Mouse (Mus musculus) embryonic facial prominence, embryonic 11.5 days (tissue): ENCODE measurements around the gene Sipa1l1. TPM values are rescaled to one million over a fixed set of nuclear protein-coding genes. Genes with fewer than 3 reads are reported as not detected.
A peak's percentile ranks its signal among the peaks of the same experiment; 100 is the strongest.

ENCODE experiments used
- ATAC-seq: fragments of 200-750 bp; cut with Nextera tagmentation; replicated peaks from 2 replicates; pipeline ENCODE4 v1.8.0; 2017; ENCODE audit warnings: low read depth; ENCODE audit not compliant: insufficient number of reproducible peaks, low FRiP score, low TSS enrichment
- DNase-seq: peaks from one replicate; pipeline ENCODE4 v3.0.0-alpha.2; 2015; ENCODE audit warnings: low spot score
- H3K27ac ChIP-seq: fragments of 300-500 bp; sonication (generic); replicated peaks from 2 replicates; pipeline ENCODE4 v1.5.1; 2014; ENCODE audit warnings: mild to moderate bottlenecking, low read depth, low read length, control low read depth
- H3K27me3 ChIP-seq: fragments of 300-500 bp; sonication (generic); 2 replicates; pipeline ENCODE4 v1.6.1; 2014; ENCODE audit warnings: mild to moderate bottlenecking, low read length, moderate library complexity, mixed read lengths; ENCODE audit not compliant: control insufficient read depth, insufficient read depth
- H3K36me3 ChIP-seq: fragments of 300-500 bp; sonication (generic); replicated peaks from 2 replicates; pipeline ENCODE4 v1.6.1; 2014; ENCODE audit warnings: low read depth, mild to moderate bottlenecking, low read length, moderate library complexity, mixed read lengths; ENCODE audit not compliant: control insufficient read depth, insufficient read depth
- H3K4me1 ChIP-seq: fragments of 300-500 bp; sonication (generic); 2 replicates; pipeline ENCODE4 v1.6.1; 2014; ENCODE audit warnings: low read length, mixed read lengths; ENCODE audit not compliant: control insufficient read depth, insufficient read depth
- H3K4me2 ChIP-seq: fragments of 300-500 bp; sonication (generic); 2 replicates; pipeline ENCODE4 v1.6.1; 2014; ENCODE audit warnings: low read depth, mild to moderate bottlenecking, control low read depth, low read length, moderate library complexity
- H3K4me3 ChIP-seq: fragments of 300-500 bp; sonication (generic); 2 replicates; pipeline ENCODE4 v1.5.1; 2014; ENCODE audit warnings: low read depth, low read length, control low read depth
- H3K9ac ChIP-seq: fragments of 300-500 bp; sonication (generic); replicated peaks from 2 replicates; pipeline ENCODE4 v1.6.1; 2014; ENCODE audit warnings: mild to moderate bottlenecking, control low read depth, low read length
- H3K9me3 ChIP-seq: fragments of 300-500 bp; sonication (generic); replicated peaks from 2 replicates; pipeline ENCODE4 v1.6.1; 2016; ENCODE audit warnings: mild to moderate bottlenecking, low read length, inconsistent platforms, mixed read lengths; ENCODE audit not compliant: control insufficient read depth
- WGBS: fragments of 180-500 bp; shearing (Covaris S2); extraction: QIAGEN DNeasy Blood & Tissue Kit; methylation state at CpG from one replicate; pipeline ENCODE4 v1.1.7; 2014; 5-methylcytosine and 5-hydroxymethylcytosine counted together
- polyA plus RNA-seq: library from polyadenylated mRNA; unstranded; fragments of >200 nt; fragmentation: Nextera tagmentation; extraction: Ambion mirVana; gene quantifications from 2 replicates; pipeline ENCODE4 v1.2.1, GENCODE M21; 2014

Gene Sipa1l1
- 26.8 and 28.4 TPM in 2 replicates for polyA plus RNA-seq

DNA sequence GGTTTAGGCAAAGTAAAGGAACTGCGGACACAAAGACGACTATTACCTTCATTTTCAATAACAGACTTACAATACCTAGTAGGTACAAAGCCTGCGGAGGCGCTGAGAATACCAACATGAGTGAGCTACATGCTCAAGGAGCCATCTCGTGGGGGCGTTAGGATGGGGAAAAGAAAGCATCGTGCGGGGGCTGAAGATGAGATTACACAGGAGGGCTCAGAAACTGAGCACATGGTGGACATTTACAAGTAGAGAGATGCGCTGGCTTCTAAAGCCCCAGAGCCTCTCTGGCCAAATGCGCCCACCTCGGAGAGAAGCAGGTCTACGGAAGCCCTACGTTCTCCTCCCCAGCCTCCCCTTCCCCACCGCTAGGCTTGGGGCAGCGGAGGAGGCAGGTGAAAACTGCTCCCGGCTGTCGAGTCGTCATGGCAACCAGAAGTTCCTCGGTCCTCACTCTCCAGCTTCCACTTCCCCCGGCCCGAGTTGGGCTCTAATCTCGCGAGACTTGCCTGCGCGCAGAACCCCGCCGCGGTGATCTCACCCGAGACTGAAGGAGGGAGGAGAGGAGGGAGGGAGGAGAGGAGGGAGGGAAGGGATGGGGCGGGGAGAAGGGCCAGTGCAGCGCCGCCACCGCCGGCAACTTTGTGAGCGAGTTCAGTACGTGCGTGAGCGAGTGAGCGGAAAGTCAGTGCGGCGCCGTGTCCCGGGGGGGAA, at the start of gene Sipa1l1:
Gene Sipa1l1, plus strand, starts transcription at position 501 of the 714 bp plus-strand sequence.
- Histone ChIP-seq H3K9me3 (no peaks in the 10 kb centered on the region), H3K4me3 (peak within 1 kb of the TSS; percentile 88), H3K27ac (peak within 1 kb of the TSS; percentile 93), H3K27me3 (no peaks in the 10 kb centered on the region), H3K4me1 (no peaks in the 10 kb centered on the region), H3K9ac (peak within 1 kb of the TSS; percentile 94), H3K4me2 (peak within 1 kb of the TSS; percentile 93), H3K36me3 (no peaks in the 10 kb centered on the region)
- WGBS: 1% methylated on average over 34 of the region's 43 CpGs
- DNase-seq (peak; percentile 99), ATAC-seq (peak; percentile 91)

DNA sequence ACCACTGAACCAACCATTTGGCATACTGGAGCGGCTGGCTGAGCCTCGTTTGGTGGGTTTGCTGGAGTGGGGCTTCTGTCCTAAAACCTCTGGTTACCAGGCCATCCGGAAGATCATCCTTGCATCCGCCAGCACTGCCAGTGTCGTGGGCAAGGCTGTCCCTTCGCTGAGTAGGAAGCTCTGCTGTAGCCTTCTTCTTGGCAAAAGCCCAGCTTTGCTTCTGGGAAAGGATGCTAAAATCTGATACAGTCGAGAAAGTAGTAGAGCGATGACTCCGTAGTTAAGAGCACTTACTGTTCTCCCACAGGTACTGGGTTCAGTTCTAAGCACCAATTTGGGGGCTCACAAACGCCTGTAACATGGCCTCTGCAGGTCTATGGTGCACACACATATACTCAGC, 47.2 kb upstream of the Sipa1l1 start:
- H3K4me2 ChIP-seq: no peak overlapping the region
- H3K27ac ChIP-seq: no peak overlapping the region
- no peaks in the 10 kb centered on the region for H3K9me3 ChIP-seq
- 76% methylated on average over 10 of the region's 10 CpGs for WGBS
- H3K27me3 ChIP-seq: no peaks in the 10 kb centered on the region
- no peak overlapping the region for H3K4me3 ChIP-seq
- H3K9ac ChIP-seq: no peak overlapping the region
- DNase-seq (no peak), ATAC-seq (no peak)
- no peaks in the 10 kb centered on the region for H3K4me1 ChIP-seq
- H3K36me3 ChIP-seq: no peaks in the 10 kb centered on the region

DNA sequence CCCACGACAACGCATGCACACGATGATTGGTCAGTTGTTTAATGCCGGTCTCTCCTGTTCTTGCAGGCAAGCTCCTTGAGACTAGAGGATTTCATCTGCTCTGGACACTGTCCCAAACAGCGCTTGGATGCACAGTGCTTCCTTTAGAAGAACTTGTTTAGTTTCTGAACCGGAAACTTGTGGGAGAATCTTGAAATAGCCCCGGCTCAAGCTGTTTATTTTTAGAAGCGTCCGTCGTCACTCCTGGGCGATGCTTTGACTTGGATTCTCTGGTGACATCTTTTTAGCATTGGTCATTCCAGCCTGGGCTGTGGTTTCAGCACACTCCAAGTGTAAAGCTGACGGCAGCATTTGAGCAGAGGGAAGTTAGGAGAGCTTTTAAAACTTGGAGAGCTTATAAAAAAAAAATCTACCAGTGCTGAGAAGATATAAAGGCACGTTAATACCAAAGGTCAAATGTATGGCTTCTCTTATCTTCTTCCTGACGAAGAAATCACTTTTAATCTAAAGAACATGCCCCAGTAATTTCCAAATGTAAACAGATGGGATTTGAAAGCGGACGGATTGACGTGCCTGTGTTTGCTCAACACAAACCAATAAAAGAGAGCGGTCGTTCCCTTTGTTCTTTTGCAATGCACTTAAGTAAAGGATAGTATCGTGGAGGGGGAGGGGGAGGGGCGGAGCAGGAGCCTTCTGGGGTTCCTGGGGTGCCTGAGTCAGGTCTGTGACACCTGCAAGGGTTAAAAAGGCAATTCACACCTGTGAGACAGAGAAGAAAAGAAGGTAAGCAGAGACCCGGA, 46.5 kb upstream of the Sipa1l1 start:
- H3K27me3 ChIP-seq: no peaks in the 10 kb centered on the region
- DNase-seq (peak; percentile 54), ATAC-seq (no peak)
- no peak overlapping the region for H3K4me3 ChIP-seq
- no peak overlapping the region for H3K27ac ChIP-seq
- H3K36me3 ChIP-seq: no peaks in the 10 kb centered on the region
- H3K9me3 ChIP-seq: no peaks in the 10 kb centered on the region
- 28% methylated on average over 22 of the region's 22 CpGs for WGBS
- no peak overlapping the region for H3K9ac ChIP-seq
- H3K4me1 ChIP-seq: no peaks in the 10 kb centered on the region
- no peak overlapping the region for H3K4me2 ChIP-seq

DNA sequence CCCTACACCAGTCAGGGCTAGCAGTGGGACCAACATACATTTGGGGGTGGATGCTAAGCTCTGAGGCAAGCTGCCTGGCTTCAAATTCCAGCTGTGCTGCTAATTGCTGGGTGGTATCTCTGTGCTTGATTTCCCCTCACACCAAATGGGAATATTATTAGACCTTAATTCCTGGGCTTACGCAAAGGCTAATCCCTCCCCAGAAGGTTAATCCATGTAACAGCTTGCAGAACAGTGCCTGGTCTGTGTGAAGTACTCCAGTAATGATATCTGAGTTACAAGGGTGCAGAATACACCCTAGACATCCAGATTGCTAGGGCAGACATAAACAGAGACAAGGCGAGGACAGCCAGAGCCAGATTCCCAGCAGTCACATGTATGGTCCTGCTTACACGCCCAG, 42.3 kb upstream of the Sipa1l1 start:
- Histone ChIP-seq H3K9ac (no peak overlapping the region), H3K27ac (no peak overlapping the region), H3K4me3 (no peak overlapping the region), H3K27me3 (no peaks in the 10 kb centered on the region), H3K4me2 (no peak overlapping the region), H3K36me3 (no peaks in the 10 kb centered on the region), H3K4me1 (no peaks in the 10 kb centered on the region), H3K9me3 (no peaks in the 10 kb centered on the region)
- 59% methylated on average over 3 of the region's 3 CpGs for WGBS
- ATAC-seq (no peak), DNase-seq (no peak)

DNA sequence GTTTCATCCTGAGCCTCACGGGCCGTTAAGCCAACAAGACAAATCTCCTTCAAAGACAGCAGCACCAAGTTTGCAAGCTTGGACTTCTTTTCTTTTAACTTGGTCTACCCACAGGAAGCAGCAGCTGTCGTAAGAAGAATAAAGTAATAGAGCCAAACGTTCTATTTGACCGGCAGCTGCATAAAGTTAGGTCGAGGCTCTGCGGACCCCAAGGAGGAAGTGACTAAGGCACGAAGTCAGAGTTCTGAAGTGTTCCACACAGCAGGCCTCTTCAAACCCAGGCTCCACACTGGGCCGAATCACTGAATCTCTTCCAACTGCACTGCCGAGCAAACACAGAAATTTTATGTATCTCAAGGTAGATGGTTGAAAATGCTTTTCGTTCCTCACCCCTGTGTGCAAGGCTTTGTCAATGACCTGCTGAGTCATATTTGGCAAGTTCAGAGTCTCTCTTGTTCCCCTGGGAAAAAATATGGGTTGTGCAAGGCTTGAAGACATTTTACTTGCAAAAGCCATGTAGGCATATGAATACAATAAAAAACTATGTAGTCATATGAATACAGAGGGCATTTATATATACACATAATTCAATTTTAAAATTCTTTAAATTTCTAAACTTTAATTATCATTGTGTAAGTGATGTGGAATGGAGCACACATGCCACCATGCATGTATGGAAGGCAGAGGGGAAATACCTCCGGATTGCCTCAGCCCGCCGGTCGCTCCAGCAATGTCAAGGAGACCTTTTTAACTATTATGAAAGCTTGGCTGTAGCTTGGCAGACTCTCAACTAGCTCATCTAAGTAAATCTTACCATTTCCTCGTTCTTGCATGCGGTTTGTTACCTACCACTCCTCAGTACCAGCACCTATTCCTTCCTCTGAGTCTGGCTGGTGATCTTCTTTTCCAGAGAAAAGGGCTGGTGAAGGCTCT, 29.6 kb upstream of the Sipa1l1 start:
- H3K4me2 ChIP-seq: no peak overlapping the region
- H3K36me3 ChIP-seq: no peaks in the 10 kb centered on the region
- no peak overlapping the region for H3K9ac ChIP-seq
- DNase-seq: no peak
- WGBS: 89% methylated on average over 17 of the region's 17 CpGs
- no peak overlapping the region for H3K4me3 ChIP-seq
- no peak for ATAC-seq
- no peaks in the 10 kb centered on the region for H3K9me3 ChIP-seq
- no peaks in the 10 kb centered on the region for H3K4me1 ChIP-seq
- H3K27me3 ChIP-seq: no peaks in the 10 kb centered on the region
- H3K27ac ChIP-seq: no peak overlapping the region

DNA sequence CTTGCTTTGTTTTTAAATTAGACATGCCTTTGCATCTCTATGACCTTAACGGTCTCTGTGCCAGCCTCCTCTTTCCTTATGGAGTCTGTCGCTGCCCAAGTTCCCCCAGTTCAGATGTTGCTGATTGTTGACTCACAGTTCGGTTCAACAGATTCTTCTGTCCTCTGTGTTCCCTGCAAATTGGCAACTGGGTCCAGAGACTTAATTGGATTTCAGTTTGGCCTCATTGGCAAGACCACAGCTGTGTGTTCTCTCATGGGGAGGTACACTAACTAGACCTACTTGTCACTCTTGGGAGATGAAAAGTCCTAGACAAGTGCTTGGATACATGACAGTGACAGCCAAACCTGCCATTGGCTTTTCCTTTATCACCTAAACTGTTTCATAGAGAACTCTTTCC, 25.7 kb upstream of the Sipa1l1 start:
- Histone ChIP-seq H3K4me1 (no peaks in the 10 kb centered on the region), H3K9ac (no peak overlapping the region), H3K27me3 (no peaks in the 10 kb centered on the region), H3K4me3 (no peak overlapping the region), H3K36me3 (no peaks in the 10 kb centered on the region), H3K4me2 (no peak overlapping the region), H3K27ac (no peak overlapping the region), H3K9me3 (no peaks in the 10 kb centered on the region)
- ATAC-seq: no peak
- DNase-seq: no peak
- 82% methylated on average over 3 of the region's 3 CpGs for WGBS

DNA sequence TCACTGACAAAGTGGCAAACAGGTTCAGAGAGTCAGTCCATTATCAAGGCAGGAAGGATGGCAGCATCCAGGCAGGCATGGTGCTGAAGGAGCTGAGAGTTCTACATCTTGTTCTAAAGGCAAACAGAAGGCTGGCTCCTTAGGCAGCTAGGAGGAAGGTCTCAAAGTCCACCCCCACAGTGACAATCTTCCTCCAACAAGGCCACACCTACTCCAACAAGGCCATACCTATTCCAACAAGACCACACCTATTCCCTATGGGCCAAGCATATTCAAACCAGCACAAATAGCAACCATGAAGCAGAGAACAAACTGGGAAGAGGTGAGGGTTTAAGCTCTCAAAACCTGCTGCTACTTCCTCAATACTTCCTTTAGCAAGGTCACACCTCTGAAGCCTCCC, 23.9 kb upstream of the Sipa1l1 start:
- no peaks in the 10 kb centered on the region for H3K27me3 ChIP-seq
- no peaks in the 10 kb centered on the region for H3K36me3 ChIP-seq
- no peak for ATAC-seq
- H3K9me3 ChIP-seq: no peaks in the 10 kb centered on the region
- H3K4me3 ChIP-seq: no peak overlapping the region
- no peak overlapping the region for H3K27ac ChIP-seq
- no peak overlapping the region for H3K4me2 ChIP-seq
- H3K9ac ChIP-seq: no peak overlapping the region
- H3K4me1 ChIP-seq: no peaks in the 10 kb centered on the region
- DNase-seq: no peak
